Mouse (Mus musculus): ENCODE measurements around the gene Hoxa10.

DNA sequence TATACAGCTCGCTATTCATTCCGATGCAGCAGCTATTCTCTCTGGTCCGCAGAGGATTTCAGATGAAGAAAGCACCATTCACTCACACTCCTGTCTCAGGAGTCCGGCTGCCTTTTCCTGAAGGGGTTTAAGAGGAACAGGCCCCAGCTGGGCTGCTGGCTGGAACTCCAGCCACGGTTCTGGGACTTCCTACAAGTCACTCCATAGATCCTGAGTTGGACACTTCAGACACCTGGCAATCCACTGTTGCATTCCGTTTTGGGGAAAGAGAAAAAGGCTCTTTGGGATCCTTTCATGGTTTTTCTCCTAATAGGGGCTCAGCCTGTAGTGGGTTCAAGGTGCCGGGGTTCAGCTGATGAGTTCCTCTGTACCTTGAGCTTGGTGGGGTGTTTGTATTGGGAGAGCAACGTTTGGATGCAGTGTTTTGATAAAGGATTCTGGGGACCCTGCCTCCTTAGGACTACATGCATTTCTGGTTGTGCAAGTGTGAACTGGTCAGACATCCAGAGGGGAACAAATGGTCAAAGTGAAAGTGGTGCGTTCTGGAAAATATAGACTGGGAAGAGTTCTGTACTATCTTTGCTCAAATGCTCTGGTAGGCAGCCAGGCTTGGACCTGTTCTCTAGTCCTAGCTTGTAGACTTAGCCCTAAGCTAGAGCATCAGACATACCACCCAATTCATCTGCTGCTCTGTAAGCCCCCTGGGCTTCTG is 21.3 kb upstream of the Hoxa10 start:
- TF ChIP-seq POLR2A (IDR thresholded peaks at IDR 0.05; ENCODE audit: low read depth, low read length), result no peak
- TF ChIP-seq CTCF (IDR thresholded peaks at IDR 0.05; ENCODE audit: extremely low read depth, insufficient read depth, insufficient read length, insufficient replicate concordance), result no peak
